Mouse (Mus musculus) left cerebral cortex, postnatal 4 days (tissue): ENCODE measurements at regions not wholly inside any gene's neighbourhood (a gene's known extent, or its start where the extent isn't known, plus 50 kb on each side); places are given as distances from the start of the nearest gene placed in this dataset.
A peak's percentile ranks its signal among the peaks of the same experiment; 100 is the strongest.

Experiments
- DNase-seq: peaks from one replicate; pipeline ENCODE4 v3.0.0-alpha.2; 2022
- intact Hi-C: fragments of 180-260 bp; cut with DNase I; formaldehyde crosslinking; loops from one replicate; pipeline ENCODE4 v1.15.1; 2025

- DNase-seq, result no peak
- intact Hi-C loops, result no loop called here
These were observed 347.7 kb downstream of the Oca2 start for GRCm38 (mm10) chr7:56587283-56587682.

- intact Hi-C loops, result no loop called here
- DNase-seq, result peak; percentile 36
These were observed 351.3 kb downstream of the Oca2 start for GRCm38 (mm10) chr7:56590904-56591303.

GRCm38 (mm10) chr7:56591321-56591720 is 351.8 kb downstream of the Oca2 start:
- no peak for DNase-seq
- intact Hi-C loops, result no loop called here

- intact Hi-C loops, result no loop called here
- DNase-seq, result no peak
These were observed 358.5 kb downstream of the Oca2 start for GRCm38 (mm10) chr7:56597952-56598595.
